Mouse (Mus musculus): ENCODE measurements at regions not wholly inside any gene's neighbourhood (a gene's known extent, or its start where the extent isn't known, plus 50 kb on each side); places are given as distances from the start of the nearest gene placed in this dataset.

DNA sequence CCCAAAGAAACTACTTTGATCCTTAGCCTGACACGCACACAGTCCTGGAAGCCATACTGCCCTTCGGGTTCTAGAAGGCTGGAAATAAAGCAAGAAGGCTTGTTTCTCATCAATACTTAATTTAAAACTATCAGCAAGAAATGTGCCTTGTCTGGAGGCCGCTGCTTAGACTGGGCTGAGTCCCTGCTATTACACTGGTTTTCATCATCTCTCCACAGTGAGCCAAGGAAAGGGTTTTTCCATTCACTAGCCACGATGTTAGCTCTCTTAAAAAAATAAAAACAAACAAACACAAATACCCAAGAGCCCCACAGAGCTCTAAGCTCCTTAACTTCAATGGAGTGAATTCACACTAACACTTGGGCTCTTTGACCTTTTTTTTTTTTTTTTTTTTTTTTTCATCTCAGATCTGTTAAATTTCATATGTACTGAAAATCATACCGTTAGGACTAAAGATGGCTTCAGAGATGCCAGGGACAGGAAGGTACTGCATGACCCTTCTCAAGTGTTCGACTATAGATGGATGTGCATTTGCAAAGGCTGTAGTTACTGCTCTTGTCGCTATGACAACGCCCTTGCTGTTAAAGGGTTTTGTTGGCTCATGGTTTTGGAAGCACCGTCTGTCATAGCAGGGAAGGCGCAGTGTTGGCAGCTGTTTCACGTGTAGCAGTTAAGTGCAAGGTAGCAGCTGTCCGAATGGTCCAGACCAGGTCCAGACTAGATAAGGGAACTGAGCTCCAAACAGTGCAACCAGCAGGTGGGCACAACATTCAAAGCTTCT is 98.1 kb upstream of the Klf14 start:
- intact Hi-C loops (cut with DNase I): no loop called here
- DNase-seq (ENCODE audit: low spot score in 2 of 2): peak in 1 of 2 experiments; percentile 48

DNA sequence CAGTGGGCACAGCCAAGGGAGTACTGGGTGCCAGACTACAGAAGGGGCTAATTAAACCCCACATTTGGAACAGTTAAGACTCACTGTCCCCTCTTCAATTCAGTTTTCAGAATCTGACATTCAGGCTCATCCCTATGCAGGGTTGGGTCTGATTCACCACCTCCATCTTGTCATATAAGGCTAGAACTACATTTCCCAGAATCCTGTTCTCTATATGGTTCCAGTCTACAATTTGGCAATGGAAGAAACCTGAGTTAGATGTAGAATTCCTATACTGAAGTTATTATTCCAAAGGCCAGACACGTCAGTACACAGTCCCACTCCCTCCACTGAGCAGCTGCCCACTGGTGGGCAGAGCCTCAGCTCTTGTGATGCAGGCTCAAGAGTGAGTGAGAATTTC is 99.4 kb upstream of the Klf14 start:
- intact Hi-C loops (cut with DNase I): no loop called here
- no peak for DNase-seq (ENCODE audit: low spot score in 2 of 2)

DNA sequence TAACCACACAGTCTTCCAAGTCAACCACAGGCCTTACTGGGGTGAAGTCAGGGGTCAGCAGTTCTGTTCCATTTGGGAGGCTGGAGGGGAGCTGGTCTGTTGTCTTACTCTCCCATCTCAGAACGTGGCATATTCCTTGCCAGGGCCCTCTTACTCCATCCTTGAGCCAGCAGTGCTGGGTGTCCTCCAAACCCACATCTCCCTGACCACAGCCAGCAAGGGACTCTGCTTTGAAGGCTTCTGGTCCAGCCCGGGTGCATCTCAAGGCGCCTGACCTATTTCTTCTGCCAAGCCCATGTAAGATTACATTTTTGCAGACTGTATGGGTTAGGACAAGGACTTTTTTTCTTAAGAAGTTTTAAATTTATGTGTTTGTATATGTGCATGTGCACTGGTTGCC is 100.1 kb upstream of the Klf14 start:
- intact Hi-C loops (cut with DNase I): no loop called here
- DNase-seq (ENCODE audit: low spot score in 2 of 2): no peak

DNA sequence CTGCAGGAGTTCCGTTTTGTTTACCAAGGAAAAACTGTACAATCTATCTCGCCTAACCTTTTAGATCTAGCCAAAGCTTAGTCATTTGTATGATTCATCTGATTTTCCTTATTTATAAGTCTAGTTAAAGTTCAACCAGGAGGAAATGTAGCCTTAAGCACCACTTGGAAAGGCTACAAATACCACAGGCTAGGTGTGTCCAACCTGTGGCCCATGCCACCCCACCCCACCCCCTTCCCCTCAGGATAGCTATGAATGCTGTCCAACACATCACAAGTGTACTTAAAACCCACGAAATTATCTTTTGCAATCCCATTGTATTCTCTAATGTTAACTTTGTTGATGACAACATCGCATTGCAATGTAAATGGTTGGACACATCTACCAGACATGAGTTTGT is 102.9 kb upstream of the Klf14 start:
- DNase-seq (ENCODE audit: low spot score in 2 of 2): no peak
- intact Hi-C loops (cut with DNase I): no loop called here

- DNase-seq (ENCODE audit: low spot score in 2 of 2): no peak
- intact Hi-C loops (cut with DNase I): no loop called here
Observed at GRCm38 (mm10) chr6:31065419-31065818, 106.5 kb upstream of the Klf14 start.

DNA sequence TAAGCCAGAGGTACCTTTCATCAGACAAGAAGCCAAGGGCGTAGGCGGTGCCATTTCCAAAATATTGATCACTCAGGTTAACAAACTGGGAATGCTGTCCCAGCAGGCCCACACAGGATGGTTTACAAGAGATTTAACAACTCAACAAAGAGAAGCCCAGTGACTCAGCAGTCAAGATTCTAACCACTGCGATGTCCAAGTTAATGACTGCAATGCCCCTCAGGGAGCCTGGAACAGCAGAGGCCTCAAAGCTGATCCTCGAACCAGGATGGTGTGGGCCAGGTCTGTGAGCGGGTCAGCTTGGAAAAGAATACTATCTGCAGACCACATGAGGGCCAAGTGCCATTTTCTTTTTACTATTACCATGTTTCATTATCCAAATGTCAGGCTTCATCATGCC is 108.0 kb upstream of the Klf14 start:
- no peak for DNase-seq (ENCODE audit: low spot score in 2 of 2)
- intact Hi-C loops (cut with DNase I): no loop called here

DNA sequence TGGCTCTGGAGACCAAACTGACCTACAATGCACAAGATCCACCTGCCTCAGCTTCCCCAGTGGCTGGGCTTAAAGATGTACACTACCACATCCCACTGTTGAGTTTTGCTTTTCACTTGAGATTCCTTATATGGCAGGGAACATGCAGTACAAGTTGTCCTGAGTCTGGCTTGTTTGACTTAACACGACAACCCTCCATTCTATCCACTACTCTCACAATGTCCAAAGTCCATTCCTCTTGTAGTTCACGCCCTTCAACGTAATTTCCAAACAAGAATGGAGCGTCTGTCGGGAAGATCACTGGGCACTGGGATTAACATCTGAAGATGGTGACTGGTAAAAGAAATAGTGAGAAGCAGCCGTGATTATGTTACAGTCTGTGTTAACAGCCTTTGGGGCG is 108.6 kb upstream of the Klf14 start:
- DNase-seq (ENCODE audit: low spot score in 2 of 2): no peak
- intact Hi-C loops (cut with DNase I): no loop called here

DNA sequence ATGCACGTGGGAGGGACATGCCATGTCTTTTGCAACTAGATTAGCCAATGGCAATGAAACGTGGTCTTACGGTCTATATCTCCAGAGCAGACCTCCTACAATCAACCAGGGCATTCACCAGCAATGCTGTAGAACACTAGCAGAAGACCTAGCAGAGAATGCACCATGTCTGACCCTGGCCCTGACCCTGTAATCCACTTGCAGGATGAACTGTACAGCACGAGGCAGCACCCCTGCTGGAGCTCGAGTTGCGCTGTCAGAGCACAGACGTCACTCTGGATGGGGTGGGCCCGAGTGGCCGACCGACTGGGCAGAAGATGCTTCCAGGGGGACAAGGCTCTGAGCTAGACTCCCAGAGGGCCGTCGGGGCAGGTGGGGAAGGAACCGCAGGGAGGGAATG is 110.4 kb upstream of the Klf14 start:
- intact Hi-C loops (cut with DNase I): no loop called here

GRCm38 (mm10) chr6:31070537-31070936 is 111.7 kb upstream of the Klf14 start:
- intact Hi-C loops (cut with DNase I): no loop called here
- no peak for DNase-seq (ENCODE audit: low spot score in 2 of 2)

More for the DNA sequence above, 110.4 kb upstream of the Klf14 start:
- DNase-seq (ENCODE audit: low spot score in 2 of 2): no peak

- DNase-seq (ENCODE audit: low spot score in 2 of 2): no peak
- intact Hi-C loops (cut with DNase I): no loop called here
Observed at GRCm38 (mm10) chr6:31070966-31071365, 112.1 kb upstream of the Klf14 start.

- intact Hi-C loops (cut with DNase I): no loop called here
Observed at GRCm38 (mm10) chr6:31072072-31072471, 113.2 kb upstream of the Klf14 start.

GRCm38 (mm10) chr6:31072559-31072958 is 113.7 kb upstream of the Klf14 start:
- no peak for DNase-seq (ENCODE audit: low spot score in 2 of 2)
- intact Hi-C loops (cut with DNase I): no loop called here

More at GRCm38 (mm10) chr6:31072072-31072471, 113.2 kb upstream of the Klf14 start:
- no peak for DNase-seq (ENCODE audit: low spot score in 2 of 2)

- DNase-seq (ENCODE audit: low spot score in 2 of 2): no peak
- intact Hi-C loops (cut with DNase I): no loop called here
Observed at GRCm38 (mm10) chr6:31073338-31073737, 114.5 kb upstream of the Klf14 start.

GRCm38 (mm10) chr6:31074394-31074793 is 115.5 kb upstream of the Klf14 start:
- DNase-seq (ENCODE audit: low spot score in 2 of 2): no peak
- intact Hi-C loops (cut with DNase I): no loop called here

DNA sequence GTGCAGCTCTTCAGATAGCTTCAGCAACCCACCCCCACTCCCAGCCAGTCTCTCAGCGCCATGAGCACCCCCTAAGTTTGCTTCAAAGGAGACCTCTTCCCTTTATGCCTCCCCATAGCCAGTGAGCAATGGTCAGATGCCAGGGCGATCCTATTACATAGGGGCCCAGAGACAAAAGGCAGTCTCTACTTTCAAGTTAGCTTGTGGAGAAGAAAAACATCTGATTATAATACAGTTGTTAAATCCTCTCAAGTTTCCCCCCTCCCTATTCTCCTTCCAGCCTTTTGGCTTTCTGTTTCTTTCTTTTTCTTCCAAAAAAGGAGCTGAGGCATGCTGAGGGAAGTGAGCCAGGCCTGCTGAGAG is 116.3 kb upstream of the Klf14 start:
- no peak for DNase-seq (ENCODE audit: low spot score in 2 of 2)
- intact Hi-C loops (cut with DNase I): loop anchor here (5.0 kb wide), 2 partner anchors 52 to 102 kb away; no protein-coding TSS in a partner anchor

GRCm38 (mm10) chr6:31075572-31076477 is 116.9 kb upstream of the Klf14 start:
- DNase-seq (ENCODE audit: low spot score in 2 of 2): peak; percentile 68 to 72
- intact Hi-C loops (cut with DNase I): loop anchor here (1.0 to 5.0 kb wide), 3 partner anchors 51 to 101 kb away; no protein-coding TSS in a partner anchor

DNA sequence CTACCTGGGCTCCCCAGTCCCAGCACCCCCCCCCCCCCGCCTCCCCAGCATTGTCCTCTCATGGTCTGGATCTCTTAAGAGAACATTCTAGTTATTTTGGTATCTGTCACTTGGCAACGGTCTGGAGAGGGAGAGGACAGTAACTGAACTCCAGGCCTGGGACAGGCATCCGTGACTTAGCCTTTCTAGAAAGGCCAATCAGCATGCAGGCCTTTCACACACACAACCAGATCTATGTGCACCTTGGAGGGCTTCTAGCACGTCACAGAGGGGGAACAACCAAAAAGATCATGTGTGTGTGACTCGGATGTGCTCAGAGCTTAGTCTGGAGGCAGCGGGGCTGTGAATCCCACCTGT is 117.6 kb upstream of the Klf14 start:
- intact Hi-C loops (cut with DNase I): loop anchor here (1.0 to 5.0 kb wide), 3 partner anchors 51 to 101 kb away; no protein-coding TSS in a partner anchor
- DNase-seq (ENCODE audit: low spot score in 2 of 2): no peak

DNA sequence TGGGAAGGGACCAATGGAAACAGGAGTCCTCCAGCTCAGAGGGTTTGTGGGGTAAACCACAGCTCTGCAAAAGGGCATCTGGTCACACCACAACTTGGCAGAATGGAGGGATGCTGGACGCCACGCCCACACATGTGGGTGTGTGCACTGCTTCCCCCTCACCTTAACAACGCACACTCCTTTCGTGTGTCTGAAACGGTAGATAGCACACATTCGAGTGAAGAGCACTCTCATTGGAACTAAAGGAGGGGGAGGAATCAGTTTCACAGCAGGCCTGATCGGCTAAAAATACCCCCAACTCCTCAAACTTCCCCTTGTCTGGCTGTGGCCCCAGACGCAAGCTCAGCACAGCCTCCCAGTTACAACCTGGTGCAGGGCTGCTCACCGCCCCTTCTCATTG is 118.3 kb upstream of the Klf14 start:
- peak in 1 of 2 experiments; percentile 58 for DNase-seq (ENCODE audit: low spot score in 2 of 2)
- intact Hi-C loops (cut with DNase I): loop anchor here (5.0 kb wide), 2 partner anchors 50 to 100 kb away; no protein-coding TSS in a partner anchor

- intact Hi-C loops (cut with DNase I): loop anchor here (5.0 kb wide), 2 partner anchors 50 to 100 kb away; no protein-coding TSS in a partner anchor
- no peak for DNase-seq (ENCODE audit: low spot score in 2 of 2)
Observed at GRCm38 (mm10) chr6:31077779-31078178, 118.9 kb upstream of the Klf14 start.

- DNase-seq (ENCODE audit: low spot score in 2 of 2): no peak
- intact Hi-C loops (cut with DNase I): loop anchor here (5.0 kb wide), 2 partner anchors 49 to 99 kb away; no protein-coding TSS in a partner anchor
Observed at GRCm38 (mm10) chr6:31078413-31078812, 119.5 kb upstream of the Klf14 start.

Data from left cerebral cortex, postnatal 14 days (tissue).